Mouse (Mus musculus): ENCODE results near the gene Macc1. TPM values are rescaled to one million over a fixed set of nuclear protein-coding genes. Genes with fewer than 3 reads are reported as not detected.

Gene Macc1
- 0.04 TPM in 1 of 2 replicates, not detected in the other for polyA plus RNA-seq (2016; fragmentation: Nextera tagmentation; extraction: Ambion mirVana)

- no peak within 1 kb of the TSS for H3K27ac ChIP-seq
- no peaks in the 10 kb centered on the region for H3K27me3 ChIP-seq (replicated peaks)
- no peak for ATAC-seq
- H3K4me2 ChIP-seq: no peak within 1 kb of the TSS
- no peak within 1 kb of the TSS for H3K4me3 ChIP-seq
- H3K9ac ChIP-seq: no peak within 1 kb of the TSS
- no peaks in the 10 kb centered on the region for H3K4me1 ChIP-seq
- no peaks in the 10 kb centered on the region for H3K36me3 ChIP-seq
- H3K9me3 ChIP-seq (replicated peaks): no peaks in the 10 kb centered on the region
These were observed at the start of gene Macc1 for GRCm38 (mm10) chr12:119313970-119314369. TSS of gene Macc1 (plus strand) at chr12:119314270.

- Histone ChIP-seq H3K27ac (no peak overlapping the region), H3K4me2 (no peak overlapping the region), H3K4me1 (no peaks in the 10 kb centered on the region), H3K27me3 (replicated peaks) (no peaks in the 10 kb centered on the region), H3K4me3 (no peak overlapping the region), H3K36me3 (no peaks in the 10 kb centered on the region), H3K9me3 (replicated peaks) (no peaks in the 10 kb centered on the region), H3K9ac (no peak overlapping the region)
- no peak for ATAC-seq
- 68% methylated on average over 3 of the region's 3 CpGs for WGBS (ENCODE audit: insufficient replicate concordance)
These were observed 49.6 kb upstream of the Macc1 start for GRCm38 (mm10) chr12:119264506-119264905.

DNA sequence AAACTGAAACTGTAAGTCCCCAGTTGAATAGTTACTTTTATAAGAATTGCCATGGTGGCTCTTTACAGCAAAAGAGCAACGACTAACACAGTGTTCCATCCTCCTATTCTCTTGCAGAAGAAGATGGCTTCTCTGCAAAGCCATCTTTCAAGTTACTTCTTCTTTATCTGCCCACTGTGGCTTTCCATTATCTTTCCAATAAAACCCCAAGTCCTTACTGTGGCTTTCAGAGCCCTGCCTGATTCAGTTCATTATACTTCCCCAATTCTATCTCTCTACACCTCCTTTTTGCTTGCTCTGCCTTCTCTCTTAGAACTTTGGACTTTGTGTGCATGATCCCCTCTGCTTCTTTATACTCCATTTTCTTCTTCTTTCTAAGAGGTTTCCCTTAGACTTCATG, 45.3 kb upstream of the Macc1 start:
- H3K4me3 ChIP-seq: no peak overlapping the region
- no peaks in the 10 kb centered on the region for H3K27me3 ChIP-seq (replicated peaks)
- WGBS (ENCODE audit: insufficient replicate concordance): 46% methylated on average over 1 of the region's 1 CpGs
- no peaks in the 10 kb centered on the region for H3K36me3 ChIP-seq
- no peak overlapping the region for H3K27ac ChIP-seq
- H3K9ac ChIP-seq: no peak overlapping the region
- H3K4me1 ChIP-seq: no peaks in the 10 kb centered on the region
- no peak overlapping the region for H3K4me2 ChIP-seq
- H3K9me3 ChIP-seq (replicated peaks): no peaks in the 10 kb centered on the region
- ATAC-seq: no peak

DNA sequence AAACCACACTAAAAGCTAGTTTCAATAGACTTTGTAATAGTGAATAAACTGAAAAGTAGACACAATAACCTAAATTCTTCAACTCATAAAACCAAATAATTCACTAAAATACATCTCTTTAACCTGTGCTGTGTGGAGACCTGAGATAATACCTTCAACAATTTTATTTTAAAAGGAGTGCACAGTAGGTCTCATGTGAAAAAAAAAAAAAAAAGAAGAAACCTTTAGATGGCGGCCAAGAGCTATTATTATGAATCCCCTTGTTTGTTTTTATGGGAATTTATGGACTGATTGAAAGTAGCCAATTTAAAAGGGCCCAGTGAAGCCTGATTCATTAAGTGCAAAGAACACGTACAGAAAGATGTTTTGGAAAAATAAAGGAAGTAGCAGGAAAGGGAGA, 44.0 kb upstream of the Macc1 start:
- ATAC-seq: no peak
- H3K27me3 ChIP-seq (replicated peaks): no peaks in the 10 kb centered on the region
- H3K4me3 ChIP-seq: no peak overlapping the region
- H3K4me2 ChIP-seq: no peak overlapping the region
- 69% methylated on average over 2 of the region's 2 CpGs for WGBS (ENCODE audit: insufficient replicate concordance)
- H3K36me3 ChIP-seq: no peaks in the 10 kb centered on the region
- H3K4me1 ChIP-seq: no peaks in the 10 kb centered on the region
- no peak overlapping the region for H3K27ac ChIP-seq
- no peak overlapping the region for H3K9ac ChIP-seq
- no peaks in the 10 kb centered on the region for H3K9me3 ChIP-seq (replicated peaks)

DNA sequence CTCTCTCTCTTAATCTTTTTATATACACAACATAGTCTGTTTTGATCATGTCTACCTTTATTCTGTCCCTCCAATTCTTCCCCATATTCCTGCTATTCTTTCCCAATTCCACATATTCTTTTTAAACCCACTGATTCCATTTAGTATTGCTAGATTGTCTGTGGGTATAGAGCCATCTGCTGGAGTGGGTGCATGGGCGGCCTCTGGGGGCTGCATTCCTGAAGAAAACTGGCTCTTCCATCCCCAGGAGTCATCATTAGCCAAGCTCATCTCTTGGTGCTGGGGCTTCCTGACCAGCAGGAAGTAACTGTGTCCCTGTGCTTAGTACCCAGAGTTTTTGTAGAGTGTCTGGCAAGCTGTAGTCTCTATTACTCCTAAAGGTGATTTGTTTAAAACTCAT, 42.1 kb upstream of the Macc1 start:
- Histone ChIP-seq H3K4me2 (no peak overlapping the region), H3K9me3 (replicated peaks) (no peaks in the 10 kb centered on the region), H3K27ac (no peak overlapping the region), H3K4me1 (no peaks in the 10 kb centered on the region), H3K36me3 (no peaks in the 10 kb centered on the region), H3K4me3 (no peak overlapping the region), H3K9ac (no peak overlapping the region), H3K27me3 (replicated peaks) (no peaks in the 10 kb centered on the region)
- 50% methylated on average over 1 of the region's 1 CpGs for WGBS (ENCODE audit: insufficient replicate concordance)
- ATAC-seq: no peak

GRCm38 (mm10) chr12:119273605-119274004, 40.5 kb upstream of the Macc1 start:
- Histone ChIP-seq H3K9ac (no peak overlapping the region), H3K4me1 (no peaks in the 10 kb centered on the region), H3K9me3 (replicated peaks) (no peaks in the 10 kb centered on the region), H3K4me3 (no peak overlapping the region), H3K4me2 (no peak overlapping the region), H3K27me3 (replicated peaks) (no peaks in the 10 kb centered on the region), H3K36me3 (no peaks in the 10 kb centered on the region), H3K27ac (no peak overlapping the region)
- no peak for ATAC-seq
- WGBS (ENCODE audit: insufficient replicate concordance): 19% methylated on average over 1 of the region's 1 CpGs

- ATAC-seq: no peak
- H3K4me2 ChIP-seq: no peak overlapping the region
- H3K36me3 ChIP-seq: no peaks in the 10 kb centered on the region
- H3K27ac ChIP-seq: no peak overlapping the region
- H3K4me3 ChIP-seq: no peak overlapping the region
- WGBS (ENCODE audit: insufficient replicate concordance): 58% methylated on average over 1 of the region's 1 CpGs
- no peak overlapping the region for H3K9ac ChIP-seq
- no peaks in the 10 kb centered on the region for H3K27me3 ChIP-seq (replicated peaks)
- no peaks in the 10 kb centered on the region for H3K4me1 ChIP-seq
- H3K9me3 ChIP-seq (replicated peaks): no peaks in the 10 kb centered on the region
These were observed 37.8 kb upstream of the Macc1 start for GRCm38 (mm10) chr12:119276282-119276681.

DNA sequence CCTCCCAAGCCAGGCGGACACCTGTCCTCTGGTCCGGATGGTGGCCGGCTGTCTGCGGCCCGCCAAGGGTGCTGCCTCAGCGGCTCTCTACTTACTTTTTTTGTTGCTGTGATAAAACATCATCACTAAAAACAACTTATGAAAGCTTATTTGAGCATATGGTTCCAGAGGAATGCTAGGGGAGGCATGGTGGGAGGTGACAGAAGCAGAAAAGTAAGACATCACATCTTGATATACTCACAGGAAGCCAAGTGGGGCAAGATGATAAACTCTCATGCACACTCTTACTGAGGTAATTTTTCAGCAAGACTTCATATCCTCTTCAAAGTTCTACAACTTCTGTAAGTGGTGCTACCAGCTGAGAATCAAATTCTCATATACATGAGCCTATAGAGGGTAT, 22.5 kb upstream of the Macc1 start:
- Histone ChIP-seq H3K9me3 (replicated peaks) (no peaks in the 10 kb centered on the region), H3K4me2 (no peak overlapping the region), H3K27me3 (replicated peaks) (no peaks in the 10 kb centered on the region), H3K4me3 (no peak overlapping the region), H3K9ac (no peak overlapping the region), H3K4me1 (no peaks in the 10 kb centered on the region), H3K36me3 (no peaks in the 10 kb centered on the region), H3K27ac (no peak overlapping the region)
- ATAC-seq: no peak
- 82% methylated on average over 6 of the region's 6 CpGs for WGBS (ENCODE audit: insufficient replicate concordance)

DNA sequence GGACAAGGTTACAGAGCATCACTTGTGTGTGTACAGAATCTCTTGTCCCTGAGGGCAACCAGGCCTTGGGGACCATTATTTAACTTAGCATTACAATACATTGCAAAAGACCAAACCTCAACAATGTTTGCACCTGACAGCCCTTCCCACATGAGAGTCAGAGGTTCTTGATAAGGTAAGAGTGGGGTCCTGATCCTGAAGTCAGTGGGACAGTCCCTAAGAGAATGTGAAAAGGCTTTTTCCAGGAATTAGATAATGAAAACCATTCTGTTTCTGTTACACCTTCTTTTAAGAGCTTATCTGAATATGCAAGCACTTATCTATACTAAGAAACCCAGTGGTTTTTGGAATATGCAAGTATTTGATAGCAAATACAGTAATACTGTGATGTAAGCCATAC, 10.5 kb upstream of the Macc1 start:
- Histone ChIP-seq H3K4me3 (no peak overlapping the region), H3K27me3 (replicated peaks) (no peaks in the 10 kb centered on the region), H3K9me3 (replicated peaks) (no peaks in the 10 kb centered on the region), H3K36me3 (no peaks in the 10 kb centered on the region), H3K9ac (no peak overlapping the region), H3K4me1 (no peaks in the 10 kb centered on the region), H3K4me2 (no peak overlapping the region), H3K27ac (no peak overlapping the region)
- ATAC-seq: no peak

GRCm38 (mm10) chr12:119313014-119313763, 881 bp upstream of the Macc1 start:
- Histone ChIP-seq H3K27me3 (replicated peaks) (no peaks in the 10 kb centered on the region), H3K4me1 (no peaks in the 10 kb centered on the region), H3K4me3 (no peak overlapping the region), H3K9me3 (replicated peaks) (no peaks in the 10 kb centered on the region), H3K4me2 (no peak overlapping the region), H3K27ac (no peak overlapping the region), H3K36me3 (no peaks in the 10 kb centered on the region), H3K9ac (no peak overlapping the region)
- WGBS (ENCODE audit: insufficient replicate concordance): 38% methylated on average over 3 of the region's 3 CpGs
- no peak for ATAC-seq

- Histone ChIP-seq H3K36me3 (no peaks in the 10 kb centered on the region), H3K27me3 (replicated peaks) (no peaks in the 10 kb centered on the region), H3K27ac (no peak overlapping the region), H3K4me1 (no peaks in the 10 kb centered on the region), H3K9ac (no peak overlapping the region), H3K4me2 (no peak overlapping the region), H3K4me3 (no peak overlapping the region), H3K9me3 (replicated peaks) (no peaks in the 10 kb centered on the region)
- 56% methylated on average over 1 of the region's 1 CpGs for WGBS (ENCODE audit: insufficient replicate concordance)
- no peak for ATAC-seq
These were observed 4.7 kb downstream of the Macc1 start for GRCm38 (mm10) chr12:119318799-119319198.

- Histone ChIP-seq H3K36me3 (no peaks in the 10 kb centered on the region), H3K4me2 (no peak overlapping the region), H3K9me3 (replicated peaks) (no peaks in the 10 kb centered on the region), H3K4me1 (no peaks in the 10 kb centered on the region), H3K27ac (no peak overlapping the region), H3K9ac (no peak overlapping the region), H3K27me3 (replicated peaks) (no peaks in the 10 kb centered on the region), H3K4me3 (no peak overlapping the region)
- no peak for ATAC-seq
These were observed 11.3 kb downstream of the Macc1 start for GRCm38 (mm10) chr12:119325400-119325799.

DNA sequence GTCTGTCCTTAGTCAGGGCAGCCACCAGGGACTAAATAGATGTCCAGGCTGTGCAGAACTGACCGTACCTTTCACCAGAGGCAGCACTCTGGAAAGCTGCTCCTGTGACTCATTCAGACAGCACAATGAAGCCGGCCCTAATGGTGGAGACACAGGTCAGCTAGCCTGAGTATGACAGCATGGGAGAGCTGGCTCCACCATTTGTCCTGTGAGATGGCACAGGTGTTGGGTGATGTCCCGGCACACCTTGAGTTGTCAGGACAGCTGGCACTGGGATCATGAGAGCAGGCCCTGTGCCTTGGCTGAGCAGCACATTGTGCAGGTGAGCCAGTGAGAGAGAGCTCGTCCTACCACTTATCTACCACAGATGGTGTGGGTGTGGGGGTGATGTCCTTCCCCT, 16.6 kb downstream of the Macc1 start:
- no peaks in the 10 kb centered on the region for H3K36me3 ChIP-seq
- no peak for ATAC-seq
- H3K27me3 ChIP-seq (replicated peaks): no peaks in the 10 kb centered on the region
- no peak overlapping the region for H3K4me2 ChIP-seq
- no peak overlapping the region for H3K4me3 ChIP-seq
- no peak overlapping the region for H3K9ac ChIP-seq
- 61% methylated on average over 4 of the region's 4 CpGs for WGBS (ENCODE audit: insufficient replicate concordance)
- H3K9me3 ChIP-seq (replicated peaks): no peaks in the 10 kb centered on the region
- no peak overlapping the region for H3K27ac ChIP-seq
- no peaks in the 10 kb centered on the region for H3K4me1 ChIP-seq
